Mouse (Mus musculus) fat pad, adult 2 months (tissue): ENCODE measurements around the gene D430042O09Rik.
"Not testable (repeated sequence)": the region's sequence is repeated elsewhere in the genome, so short reads cannot be mapped to it uniquely, and the experiment has no call there.

Experiments
- DNase-seq: peaks from one replicate; pipeline ENCODE4 v3.0.0-alpha.2; 2011; ENCODE audit warnings: low read depth, low spot score; ENCODE audit errors: extremely low read depth

D430042O09Rik gene

GRCm38 (mm10) chr7:125707593-125708022 is at the start of gene D430042O09Rik, which contains the start of gene Gtf3c1:
D430042O09Rik (plus strand) TSS chr7:125707888.
Gtf3c1 (minus strand) TSS chr7:125707780.
- DNase-seq = peak; percentile 68

- no peak for DNase-seq
Observed at GRCm38 (mm10) chr7:125663654-125664053, 44.0 kb upstream of the D430042O09Rik start.

- no peak for DNase-seq
Observed at GRCm38 (mm10) chr7:125670865-125671264, 36.8 kb upstream of the D430042O09Rik start.

GRCm38 (mm10) chr7:125671396-125671795 is 36.3 kb upstream of the D430042O09Rik start:
- no peak for DNase-seq

- DNase-seq = no peak
Observed at GRCm38 (mm10) chr7:125674916-125675315, 32.8 kb upstream of the D430042O09Rik start.

- DNase-seq = no peak
Observed at GRCm38 (mm10) chr7:125678756-125679155, 28.9 kb upstream of the D430042O09Rik start.

GRCm38 (mm10) chr7:125679936-125680335 is 27.8 kb upstream of the D430042O09Rik start:
- peak; percentile 21 for DNase-seq

- DNase-seq = no peak
Observed at GRCm38 (mm10) chr7:125690516-125690915, 17.2 kb upstream of the D430042O09Rik start.

GRCm38 (mm10) chr7:125694056-125694455 is 13.6 kb upstream of the D430042O09Rik start:
- DNase-seq = no peak

GRCm38 (mm10) chr7:125702791-125703190 is 4.9 kb upstream of the D430042O09Rik start:
- no peak for DNase-seq

GRCm38 (mm10) chr7:125707186-125707585 is 502 bp upstream of the D430042O09Rik start:
- DNase-seq = no peak

GRCm38 (mm10) chr7:125708100-125708499 is 412 bp downstream of the D430042O09Rik start:
- no peak for DNase-seq

- DNase-seq = not testable (repeated sequence)
Observed at GRCm38 (mm10) chr7:125713542-125714055, 5.9 kb downstream of the D430042O09Rik start.

- DNase-seq = no peak
Observed at GRCm38 (mm10) chr7:125714803-125715202, 7.1 kb downstream of the D430042O09Rik start.

GRCm38 (mm10) chr7:125716724-125717123 is 9.0 kb downstream of the D430042O09Rik start:
- DNase-seq = no peak

- DNase-seq = no peak
Observed at GRCm38 (mm10) chr7:125717612-125718011, 9.9 kb downstream of the D430042O09Rik start.

GRCm38 (mm10) chr7:125720370-125720769 is 12.7 kb downstream of the D430042O09Rik start:
- no peak for DNase-seq

- no peak for DNase-seq
Observed at GRCm38 (mm10) chr7:125721033-125721432, 13.3 kb downstream of the D430042O09Rik start.

- DNase-seq = no peak
Observed at GRCm38 (mm10) chr7:125722127-125722526, 14.4 kb downstream of the D430042O09Rik start.

- no peak for DNase-seq
Observed at GRCm38 (mm10) chr7:125723189-125723972, 15.7 kb downstream of the D430042O09Rik start.

- no peak for DNase-seq
Observed at GRCm38 (mm10) chr7:125731679-125732078, 24.0 kb downstream of the D430042O09Rik start.

- no peak for DNase-seq
Observed at GRCm38 (mm10) chr7:125733791-125734190, 26.1 kb downstream of the D430042O09Rik start.
